Mouse (Mus musculus): ENCODE results near the gene Efna4. TPM values are rescaled to one million over a fixed set of nuclear protein-coding genes. Genes with fewer than 3 reads are reported as not detected.

The Efna4 gene
- polyA plus RNA-seq, 1 experiment = 1.1 TPM

GRCm38 (mm10) chr3:89285526-89285925 lies 52.3 kb downstream of the Efna4 start:
- no peaks in the 10 kb centered on the region for H3K27me3 ChIP-seq (ENCODE audit: control insufficient read depth, insufficient read depth, low read length)
- no peaks in the 10 kb centered on the region; the same call in 1 of the 2 replicates for H3K4me1 ChIP-seq (ENCODE audit: control insufficient read depth, insufficient read depth, low read length)
- no peaks in the 10 kb centered on the region for H3K36me3 ChIP-seq (ENCODE audit: control insufficient read depth, insufficient read depth, low read length)
- H3K27ac ChIP-seq (ENCODE audit: control insufficient read depth, insufficient read depth, low read depth, low read length) = no peak overlapping the region
- H3K4me3 ChIP-seq (ENCODE audit: control insufficient read depth, low read depth, low read length) = no peak overlapping the region
- TF ChIP-seq POLR2A (IDR thresholded peaks at IDR 0.05; ENCODE audit: control insufficient read depth, low read depth, low read length) (no peak), CTCF (IDR thresholded peaks at IDR 0.05; ENCODE audit: control insufficient read depth, insufficient read depth, insufficient replicate concordance, low read depth, low read length) (no peak)

GRCm38 (mm10) chr3:89284261-89284660 lies 53.6 kb downstream of the Efna4 start:
- no peaks in the 10 kb centered on the region for H3K36me3 ChIP-seq (ENCODE audit: control insufficient read depth, insufficient read depth, low read length)
- no peak overlapping the region for H3K27ac ChIP-seq (ENCODE audit: control insufficient read depth, insufficient read depth, low read depth, low read length)
- no peak overlapping the region for H3K4me3 ChIP-seq (ENCODE audit: control insufficient read depth, low read depth, low read length)
- H3K27me3 ChIP-seq (ENCODE audit: control insufficient read depth, insufficient read depth, low read length) = no peaks in the 10 kb centered on the region
- no peaks in the 10 kb centered on the region; the same call in 1 of the 2 replicates for H3K4me1 ChIP-seq (ENCODE audit: control insufficient read depth, insufficient read depth, low read length)
- TF ChIP-seq CTCF (IDR thresholded peaks at IDR 0.05; ENCODE audit: control insufficient read depth, insufficient read depth, insufficient replicate concordance, low read depth, low read length) (no peak), POLR2A (IDR thresholded peaks at IDR 0.05; ENCODE audit: control insufficient read depth, low read depth, low read length) (no peak)

Other genes with a start within 250 kb of the Efna4 start
- gene Rusc1, start 244.7 kb downstream of the Efna4 start, polyA plus RNA-seq (2012; rRNA removed) = 7.3 and 9.0 TPM in 2 replicates
- not detected in 2 replicates for gene Gm43738, start 236.9 kb downstream of the Efna4 start, polyA plus RNA-seq (2012; rRNA removed)
- gene Fdps, start 236.1 kb downstream of the Efna4 start, polyA plus RNA-seq (2012; rRNA removed) = 109 and 114 TPM in 2 replicates
- gene Pklr, start 201.9 kb downstream of the Efna4 start, polyA plus RNA-seq (2012; rRNA removed) = not detected in 2 replicates
- 1.7 and 2.2 TPM in 2 replicates for gene Hcn3, start 177.8 kb downstream of the Efna4 start, polyA plus RNA-seq (2012; rRNA removed)
- gene Clk2, start 173.2 kb downstream of the Efna4 start, polyA plus RNA-seq (2012; rRNA removed) = 48.3 and 50.6 TPM in 2 replicates
- 70.9 and 73.0 TPM in 2 replicates for gene Scamp3, start 160.6 kb downstream of the Efna4 start, polyA plus RNA-seq (2012; rRNA removed)
- 5.7 and 7.1 TPM in 2 replicates for gene Fam189b, start 154.9 kb downstream of the Efna4 start, polyA plus RNA-seq (2012; rRNA removed)
- 17.4 and 19.9 TPM in 2 replicates for gene Gba, start 135.1 kb downstream of the Efna4 start, polyA plus RNA-seq (2012; rRNA removed)
- 66.6 and 73.2 TPM in 2 replicates for gene Thbs3, start 122.8 kb downstream of the Efna4 start, polyA plus RNA-seq (2012; rRNA removed)
- 482 and 525 TPM in 2 replicates for gene Mtx1, start 110.9 kb downstream of the Efna4 start, polyA plus RNA-seq (2012; rRNA removed)
- 35.1 and 38.3 TPM in 2 replicates for gene Muc1, start 109.0 kb downstream of the Efna4 start, polyA plus RNA-seq (2012; rRNA removed)
- 30.7 and 43.7 TPM in 2 replicates for gene Krtcap2, start 92.1 kb downstream of the Efna4 start, polyA plus RNA-seq (2012; rRNA removed)
- gene Trim46, start 91.7 kb downstream of the Efna4 start, polyA plus RNA-seq (2012; rRNA removed) = 27.7 and 27.9 TPM in 2 replicates
- gene Dpm3, start 78.7 kb downstream of the Efna4 start, polyA plus RNA-seq (2012; rRNA removed) = 42.2 and 53.9 TPM in 2 replicates
- gene Slc50a1, start 67.5 kb downstream of the Efna4 start, polyA plus RNA-seq (2012; rRNA removed) = 9.7 and 12.7 TPM in 2 replicates
- 1.1 and 1.7 TPM in 2 replicates for gene Efna1, start 56.9 kb downstream of the Efna4 start, polyA plus RNA-seq (2012; rRNA removed)
- 9.9 and 13.3 TPM in 2 replicates for gene Efna3, start 15.1 kb downstream of the Efna4 start, polyA plus RNA-seq (2012; rRNA removed)
- 39.7 and 51.1 TPM in 2 replicates for gene Adam15, start 12.0 kb upstream of the Efna4 start, polyA plus RNA-seq (2012; rRNA removed)
- gene Dcst2, start 23.9 kb upstream of the Efna4 start, polyA plus RNA-seq (2012; rRNA removed) = 108 and 110 TPM in 2 replicates
- 74.5 and 81.0 TPM in 2 replicates for gene Dcst1, start 27.2 kb upstream of the Efna4 start, polyA plus RNA-seq (2012; rRNA removed)
- 4.4 and 5.9 TPM in 2 replicates for gene Zbtb7b, start 56.7 kb upstream of the Efna4 start, polyA plus RNA-seq (2012; rRNA removed)
- gene Lenep, start 64.8 kb upstream of the Efna4 start, polyA plus RNA-seq (2012; rRNA removed) = not detected in 2 replicates
- gene Flad1, start 73.8 kb upstream of the Efna4 start, polyA plus RNA-seq (2012; rRNA removed) = 67.6 and 71.8 TPM in 2 replicates
- gene Cks1b, start 80.4 kb upstream of the Efna4 start, polyA plus RNA-seq (2012; rRNA removed) = 14.7 and 16.5 TPM in 2 replicates
- gene Shc1, start 80.4 kb upstream of the Efna4 start, polyA plus RNA-seq (2012; rRNA removed) = 15.7 and 17.3 TPM in 2 replicates
- gene Pygo2, start 92.2 kb upstream of the Efna4 start, polyA plus RNA-seq (2012; rRNA removed) = 18.1 and 19.6 TPM in 2 replicates
- 8.2 and 9.9 TPM in 2 replicates for gene Pbxip1, start 98.7 kb upstream of the Efna4 start, polyA plus RNA-seq (2012; rRNA removed)
- 21.0 and 23.1 TPM in 2 replicates for gene Pmvk, start 116.5 kb upstream of the Efna4 start, polyA plus RNA-seq (2012; rRNA removed)
- 1.7 and 2.3 TPM in 2 replicates for gene Kcnn3, start 182.1 kb upstream of the Efna4 start, polyA plus RNA-seq (2012; rRNA removed)

All from testis, adult 2 months (tissue).